Mouse (Mus musculus) liver, postnatal 0 days (tissue): ENCODE results near the gene Abcc3. TPM values are rescaled to one million over a fixed set of nuclear protein-coding genes. Genes with fewer than 3 reads are reported as not detected.

ENCODE experiments used
- ATAC-seq: fragments of 200-750 bp; cut with Nextera tagmentation; 2 replicates; pipeline ENCODE4 v1.8.0; 2017; ENCODE audit warnings: mild to moderate bottlenecking, moderate library complexity
- DNase-seq: peaks from one replicate; pipeline ENCODE4 v3.0.0-alpha.2; 2016
- H3K27ac ChIP-seq: fragments of 300-500 bp; sonication (generic); 2 replicates; pipeline ENCODE4 v1.5.1; 2014; ENCODE audit warnings: antibody characterized with exemption, moderate library complexity, mild to moderate bottlenecking, low read depth
- H3K27me3 ChIP-seq: fragments of 300-500 bp; sonication (generic); 2 replicates; pipeline ENCODE4 v1.6.1; 2014; ENCODE audit warnings: low read length, control low read depth, mixed read lengths; ENCODE audit not compliant: insufficient read depth
- H3K36me3 ChIP-seq: fragments of 300-500 bp; sonication (generic); replicated peaks from 2 replicates; pipeline ENCODE4 v1.6.1; 2014; ENCODE audit warnings: mild to moderate bottlenecking, control low read depth, low read length, moderate library complexity, mixed read lengths; ENCODE audit not compliant: insufficient read depth
- H3K4me1 ChIP-seq: fragments of 300-500 bp; sonication (generic); 2 replicates; pipeline ENCODE4 v1.6.1; 2014; ENCODE audit warnings: antibody characterized with exemption, mild to moderate bottlenecking, control low read depth; ENCODE audit not compliant: insufficient read depth
- H3K4me2 ChIP-seq: fragments of 300-500 bp; sonication (generic); 2 replicates; pipeline ENCODE4 v1.6.1; 2014; ENCODE audit warnings: low read depth, mild to moderate bottlenecking, low read length, moderate library complexity, mixed read lengths
- H3K4me3 ChIP-seq: fragments of 300-500 bp; sonication (generic); 2 replicates; pipeline ENCODE4 v1.5.1; 2014; ENCODE audit warnings: low read depth, low read length
- H3K9ac ChIP-seq: fragments of 300-500 bp; sonication (generic); replicated peaks from 2 replicates; pipeline ENCODE4 v1.6.1; 2014; ENCODE audit warnings: mild to moderate bottlenecking, moderate library complexity
- H3K9me3 ChIP-seq: fragments of 300-500 bp; sonication (generic); 2 replicates; pipeline ENCODE4 v1.6.1; 2016; ENCODE audit warnings: mild to moderate bottlenecking, control low read depth, low read length, mixed read lengths
- CTCF ChIP-seq: sonication (generic); IDR thresholded peaks from 2 replicates; pipeline ENCODE4 v1.5.1; 2016; ENCODE audit warnings: antibody characterized with exemption, low read depth
- EP300 ChIP-seq: IDR thresholded peaks from 2 replicates; pipeline ENCODE4 v1.6.1; 2016; ENCODE audit warnings: antibody characterized with exemption, low read depth, mild to moderate bottlenecking
- WGBS: fragments of 180-500 bp; shearing (Covaris S2); extraction: QIAGEN DNeasy Blood & Tissue Kit; methylation state at CpG from one replicate; pipeline ENCODE4 v1.1.7; 2014; ENCODE audit not compliant: insufficient replicate concordance; 5-methylcytosine and 5-hydroxymethylcytosine counted together
- polyA plus RNA-seq: library from polyadenylated mRNA; unstranded; fragments of >200 nt; fragmentation: Nextera tagmentation; extraction: Ambion mirVana; gene quantifications from 2 replicates; pipeline ENCODE4 v1.2.1, GENCODE M21; 2015

The Abcc3 gene
- polyA plus RNA-seq, 1 experiment from 2014 or later, result 8.3 TPM

DNA sequence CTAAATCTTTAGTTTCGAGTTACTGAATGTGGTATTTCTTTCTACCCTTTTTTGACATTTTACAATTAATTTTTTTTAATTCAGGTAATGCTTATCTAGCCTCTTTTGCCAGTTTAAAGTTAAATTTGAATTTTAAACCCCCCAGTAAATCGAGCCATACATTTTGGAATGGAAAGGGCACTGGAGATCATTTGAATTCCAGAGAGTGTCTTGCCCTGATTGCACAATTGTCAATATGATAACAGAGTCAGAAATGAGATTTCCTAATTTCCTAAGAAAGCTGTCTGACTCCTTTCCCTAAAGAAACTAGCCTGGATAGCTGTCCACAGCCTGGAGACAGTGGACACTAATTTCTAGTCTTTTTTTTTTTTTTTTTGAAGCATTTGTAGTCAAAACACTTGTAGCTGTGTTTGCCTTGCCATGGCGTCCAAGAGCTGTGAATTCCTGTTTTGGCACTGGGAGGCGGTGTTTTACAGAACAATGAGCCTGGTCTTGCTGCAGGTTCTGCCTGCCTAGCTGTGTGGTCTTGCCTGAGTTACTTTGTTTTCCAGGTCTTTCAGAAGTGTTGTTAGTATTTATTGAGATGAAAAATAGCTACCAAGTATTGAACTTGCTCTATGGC is 63.4 kb downstream of the Abcc3 start:
- H3K27ac ChIP-seq, result no peak overlapping the region
- DNase-seq (peak; percentile 49), ATAC-seq (no peak)
- TF ChIP-seq CTCF, result peak; percentile 61
- TF ChIP-seq EP300, result no peak
- H3K27me3 ChIP-seq, result no peaks in the 10 kb centered on the region
- peak overlapping the region; percentile 89; the same call in 1 of the 2 replicates for H3K4me2 ChIP-seq
- 45% methylated on average over 4 of the region's 4 CpGs for WGBS
- peaks cover 2% of the 10 kb centered on the region for H3K36me3 ChIP-seq
- H3K4me1 ChIP-seq, result peaks cover 32% of the 10 kb centered on the region
- H3K9me3 ChIP-seq, result no peaks in the 10 kb centered on the region
- H3K4me3 ChIP-seq, result no peak overlapping the region
- no peak overlapping the region for H3K9ac ChIP-seq

DNA sequence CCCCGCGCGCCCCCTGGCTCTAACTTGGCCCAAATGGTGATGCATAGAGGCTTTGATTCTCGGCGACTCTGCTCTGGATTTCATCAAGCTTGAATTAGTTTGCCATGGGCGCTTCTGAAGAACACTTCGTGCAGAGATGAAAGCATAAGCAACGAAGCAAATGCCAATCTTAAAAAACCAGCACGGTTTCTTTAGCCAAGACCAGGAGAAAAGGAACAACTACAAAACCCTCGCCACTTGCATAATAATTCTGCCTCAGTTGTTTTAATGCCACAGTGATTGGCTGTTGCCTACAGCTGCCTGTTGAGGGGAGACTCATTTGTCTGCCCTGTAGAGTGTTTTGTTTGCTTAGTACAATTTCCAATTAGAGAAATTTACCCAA is 64.2 kb downstream of the Abcc3 start:
- Histone ChIP-seq H3K4me2 (peak overlapping the region; percentile 89), H3K36me3 (no peaks in the 10 kb centered on the region; the same call in none of the 2 replicates), H3K27me3 (no peaks in the 10 kb centered on the region), H3K4me1 (peaks cover 29% of the 10 kb centered on the region), H3K4me3 (peak overlapping the region; percentile 75), H3K9ac (peak overlapping the region; percentile 96), H3K9me3 (no peaks in the 10 kb centered on the region), H3K27ac (peak overlapping the region; percentile 98)
- WGBS, result 6% methylated on average over 10 of the region's 10 CpGs
- TF ChIP-seq CTCF (no peak), EP300 (no peak)
- DNase-seq (no peak), ATAC-seq (no peak)

DNA sequence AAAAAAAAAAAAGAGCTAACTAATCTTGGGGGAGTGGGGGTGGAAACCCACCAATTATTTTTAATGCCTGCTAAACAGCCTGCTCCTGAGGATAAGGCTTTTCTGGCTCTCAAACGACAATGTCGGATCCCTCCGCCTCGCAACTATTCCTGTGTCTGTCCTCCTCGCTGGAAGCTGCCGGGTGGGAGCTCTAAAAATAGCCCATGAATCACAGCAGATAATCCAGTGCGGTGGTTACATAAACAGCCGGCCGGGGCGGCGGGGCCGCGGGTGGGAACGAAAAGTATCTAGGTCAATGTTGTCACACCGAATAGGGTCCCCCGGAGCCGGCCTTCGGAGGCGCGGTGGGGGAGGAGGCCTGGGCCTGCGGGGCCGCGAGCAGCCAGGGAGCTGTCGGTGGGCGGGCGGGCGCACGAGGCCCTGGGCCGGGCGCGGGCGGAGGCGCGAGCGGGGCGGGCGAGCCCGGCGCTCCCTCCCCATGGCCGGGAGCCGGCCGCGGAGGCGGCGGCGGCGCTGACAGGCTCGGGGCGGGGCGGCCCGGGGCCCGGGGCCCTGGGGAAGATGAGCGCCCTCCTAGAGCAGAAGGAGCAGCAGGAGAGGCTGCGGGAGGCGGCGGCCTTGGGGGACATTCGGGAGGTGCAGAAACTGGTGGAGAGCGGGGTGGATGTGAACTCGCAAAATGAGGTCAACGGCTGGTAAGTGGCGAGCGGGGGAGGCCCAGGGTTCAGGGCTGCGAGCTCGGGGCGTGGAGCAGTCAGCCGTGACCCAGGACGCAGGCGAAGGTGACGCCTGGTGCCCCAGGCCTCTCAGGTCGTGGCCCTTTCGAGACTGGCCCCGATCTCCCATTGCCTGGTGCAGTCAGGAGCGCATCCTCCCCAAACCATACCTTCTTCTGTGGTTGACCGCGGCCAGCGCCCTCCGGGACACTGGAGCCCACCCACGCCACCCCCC is 64.8 kb downstream of the Abcc3 start, which contains the start of gene Ankrd40:
TSS of gene Ankrd40 (plus strand) at position 309 of the 951 bp plus-strand sequence.
- Histone ChIP-seq H3K4me2 (peak within 1 kb of the TSS; percentile 89), H3K9me3 (no peaks in the 10 kb centered on the region), H3K27me3 (no peaks in the 10 kb centered on the region), H3K36me3 (no peaks in the 10 kb centered on the region; the same call in none of the 2 replicates), H3K9ac (peak within 1 kb of the TSS; percentile 96), H3K4me1 (peaks cover 27% of the 10 kb centered on the region), H3K27ac (peak within 1 kb of the TSS; percentile 98), H3K4me3 (peak within 1 kb of the TSS; percentile 75)
- TF ChIP-seq CTCF (0 out of 2 replicates have a peak, but pooled peaks have one; percentile 5), EP300 (peak; percentile 41; the same call in 1 of the 2 replicates)
- ATAC-seq (peak; percentile 91), DNase-seq (peak; percentile 91)
- under 1% methylated on average over 67 of the region's 78 CpGs for whole genome bisulfite sequencing

DNA sequence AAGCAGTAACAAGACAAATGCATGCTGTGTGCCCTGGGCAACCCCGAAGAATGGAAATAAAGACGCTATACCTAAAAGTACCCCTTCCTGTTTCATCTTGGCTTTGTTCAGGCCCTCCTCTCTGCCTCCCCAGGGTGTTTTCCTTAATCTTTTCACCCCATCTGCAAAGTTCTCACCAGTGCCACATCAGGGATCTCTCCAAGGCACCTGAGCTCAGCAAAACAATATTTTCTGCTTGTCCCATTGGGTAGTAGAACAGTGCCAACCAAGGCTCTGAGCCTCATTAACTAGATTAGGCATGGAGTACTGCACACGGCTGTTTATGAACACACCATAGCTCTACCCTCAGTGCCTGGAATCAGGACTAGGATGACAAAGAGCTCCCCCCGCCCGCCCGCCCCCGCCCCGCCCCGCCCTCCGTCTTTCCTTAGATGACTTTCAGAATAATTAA is 65.8 kb downstream of the Abcc3 start:
- 20% methylated on average over 10 of the region's 10 CpGs for WGBS
- peak overlapping the region; percentile 23; the same call in 1 of the 2 replicates for H3K9ac ChIP-seq
- no peak for DNase-seq

DNA sequence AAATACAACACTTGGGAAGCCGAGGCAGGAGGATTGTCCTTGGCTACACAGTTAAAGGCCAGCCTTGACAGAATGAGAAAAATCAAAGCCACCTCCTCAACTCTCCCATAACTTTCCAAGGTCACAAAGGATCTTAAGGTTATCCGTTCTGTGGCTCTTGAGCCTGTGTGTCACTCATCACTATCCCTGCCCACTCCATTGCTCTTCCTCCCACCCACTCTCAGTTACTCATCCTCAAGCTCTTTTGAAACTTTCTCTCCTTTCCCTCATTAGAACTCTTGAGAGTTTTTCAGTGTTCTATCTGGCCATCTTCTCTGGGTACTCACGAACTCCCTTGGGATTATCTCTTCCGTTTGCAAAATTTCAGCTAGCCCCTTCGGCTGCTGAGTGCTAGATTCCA is 68.2 kb downstream of the Abcc3 start:
- Histone ChIP-seq H3K27me3 (no peaks in the 10 kb centered on the region), H3K4me2 (no peak overlapping the region), H3K9ac (no peak overlapping the region), H3K4me1 (peaks cover 26% of the 10 kb centered on the region), H3K36me3 (peaks cover 3% of the 10 kb centered on the region; the same call in 1 of the 2 replicates), H3K9me3 (no peaks in the 10 kb centered on the region), H3K4me3 (no peak overlapping the region), H3K27ac (no peak overlapping the region)
- ATAC-seq (no peak), DNase-seq (no peak)
- TF ChIP-seq CTCF, result no peak
- TF ChIP-seq EP300, result no peak
- WGBS, result 86% methylated on average over 5 of the region's 5 CpGs

More for the DNA sequence above, 65.8 kb downstream of the Abcc3 start:
- Histone ChIP-seq H3K4me1 (peaks cover 34% of the 10 kb centered on the region), H3K9me3 (no peaks in the 10 kb centered on the region), H3K27me3 (no peaks in the 10 kb centered on the region), H3K4me2 (peak overlapping the region; percentile 89), H3K4me3 (peak overlapping the region; percentile 75), H3K36me3 (no peaks in the 10 kb centered on the region; the same call in 1 of the 2 replicates), H3K27ac (peak overlapping the region; percentile 98)
- TF ChIP-seq EP300 (no peak), CTCF (no peak)
- ATAC-seq, result no peak
